Mouse (Mus musculus): ENCODE measurements around the gene Fam222b.
"Not testable (repeated sequence)": the region's sequence is repeated elsewhere in the genome, so short reads cannot be mapped to it uniquely, and the experiment has no call there.

Fam222b gene

GRCm38 (mm10) chr11:78087756-78088281 is 6.6 kb upstream of the Fam222b start:
- DNase-seq (ENCODE audit: low read depth) = no peak

DNA sequence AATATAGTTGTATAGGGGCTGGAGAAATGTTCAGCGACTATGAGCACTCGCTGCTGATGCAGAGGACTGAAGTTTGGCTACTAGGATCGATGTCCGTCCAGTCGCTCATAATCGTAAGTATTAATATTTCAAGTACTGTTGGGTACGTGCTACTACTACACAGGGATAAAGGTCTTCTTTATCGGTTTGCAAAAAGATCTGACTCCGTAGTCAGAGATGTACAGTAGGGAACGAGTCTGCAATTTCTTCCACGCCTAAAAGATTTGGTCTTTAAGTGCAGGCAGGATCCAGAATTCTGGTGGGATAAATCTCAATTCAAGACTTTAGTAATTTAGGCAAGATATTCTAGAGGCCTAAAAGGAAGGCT is 340 bp upstream of the Fam222b start:
- no peak for DNase-seq (ENCODE audit: low read depth)

DNA sequence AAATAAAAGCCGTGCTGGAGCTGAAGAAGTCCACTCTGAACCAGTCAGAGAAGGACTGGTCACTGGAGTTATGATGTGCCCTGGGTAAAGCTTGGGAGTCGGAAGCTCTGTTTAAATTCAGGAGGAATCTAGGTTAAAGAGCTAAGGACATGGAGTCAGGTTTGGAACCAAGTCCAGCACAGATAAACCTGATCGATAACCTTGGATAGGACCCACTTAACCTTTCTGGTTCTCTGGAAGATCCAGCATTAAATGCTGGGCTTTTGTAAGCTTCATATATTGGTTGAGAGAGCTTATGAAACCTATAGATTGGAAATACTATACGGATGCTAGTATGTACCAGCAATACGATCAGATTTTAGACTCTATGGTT is 670 bp downstream of the Fam222b start:
- no peak for DNase-seq (ENCODE audit: low read depth)

GRCm38 (mm10) chr11:78097077-78097476 is 2.6 kb downstream of the Fam222b start:
- DNase-seq (ENCODE audit: low read depth) = no peak

GRCm38 (mm10) chr11:78100746-78101145 is 6.3 kb downstream of the Fam222b start:
- peak; percentile 77 for DNase-seq (ENCODE audit: low read depth)

DNA sequence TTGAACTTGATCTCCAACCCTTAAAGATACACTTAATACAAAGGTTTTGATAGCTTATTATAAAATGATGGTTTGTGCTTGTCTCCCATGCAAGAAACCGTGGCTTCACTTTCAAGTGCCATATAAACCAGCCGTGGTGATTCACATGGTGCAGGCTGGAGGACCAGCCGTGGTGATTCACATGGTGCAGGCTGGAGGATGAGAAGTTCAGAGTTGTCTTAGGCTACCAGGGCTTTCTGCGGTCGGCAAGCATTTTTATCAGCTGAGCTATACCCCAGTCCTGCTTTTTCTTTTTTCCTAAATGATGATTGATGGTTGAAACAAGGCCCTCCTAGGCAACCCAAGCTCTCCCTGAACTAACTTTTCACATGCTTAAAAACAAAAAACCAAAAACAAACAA is 7.7 kb downstream of the Fam222b start:
- DNase-seq (ENCODE audit: low read depth) = peak; percentile 59

DNA sequence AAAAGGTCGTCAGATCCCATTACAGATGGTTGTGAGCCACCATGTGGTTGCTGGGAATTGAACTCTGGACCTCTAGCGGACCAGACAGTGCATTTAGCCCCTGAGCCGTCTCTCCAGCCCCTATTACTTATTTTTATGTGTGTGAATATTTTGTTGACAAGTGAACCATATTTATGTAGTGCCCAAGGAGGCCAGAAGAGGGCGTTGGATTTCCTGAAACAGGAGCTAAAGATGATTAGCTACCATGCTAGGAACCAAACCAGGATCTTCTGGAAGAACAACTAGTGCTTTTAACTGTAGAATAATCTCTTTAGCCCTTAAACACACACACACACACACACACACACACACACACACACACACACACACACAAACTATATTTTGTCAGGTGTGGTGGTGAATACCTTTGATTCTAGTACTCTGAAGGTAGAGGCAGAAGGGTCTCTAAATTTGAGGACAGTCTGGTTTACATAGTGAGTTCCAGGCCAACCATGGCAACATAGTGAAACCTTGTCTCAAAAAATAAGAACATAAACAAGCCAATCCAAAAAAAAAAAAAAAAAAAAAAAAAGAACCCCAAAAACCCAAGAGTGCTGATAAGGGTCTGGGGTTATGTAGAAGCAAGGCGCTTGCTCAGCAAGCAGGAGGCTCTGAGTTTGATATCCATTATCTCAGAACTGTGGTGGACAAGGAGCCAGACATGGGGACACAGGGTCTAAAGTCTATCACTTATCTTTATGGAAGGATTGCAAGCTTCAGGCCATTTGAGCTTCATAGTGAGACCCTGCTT is 8.7 kb downstream of the Fam222b start:
- peak; percentile 64 for DNase-seq (ENCODE audit: low read depth)

DNA sequence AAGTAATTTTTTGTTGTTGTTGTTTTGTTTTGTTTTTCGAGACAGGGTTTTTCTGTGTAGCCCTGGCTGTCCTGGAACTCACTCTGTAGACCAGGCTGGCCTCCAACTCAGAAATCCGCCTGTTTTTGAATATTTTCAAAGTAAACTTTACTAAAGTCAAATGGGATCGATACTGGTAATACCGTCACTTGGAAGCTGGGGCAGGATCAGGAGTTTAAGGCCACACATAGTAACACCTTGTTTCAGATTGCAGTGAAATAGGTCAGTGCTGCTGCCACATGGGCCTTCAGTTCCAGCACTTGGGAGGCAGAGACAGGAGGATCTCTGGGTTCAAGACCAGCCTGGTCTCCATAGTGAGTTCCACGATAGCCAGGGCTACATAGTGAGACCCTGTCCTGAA is 10.0 kb downstream of the Fam222b start:
- no peak for DNase-seq (ENCODE audit: low read depth)

DNA sequence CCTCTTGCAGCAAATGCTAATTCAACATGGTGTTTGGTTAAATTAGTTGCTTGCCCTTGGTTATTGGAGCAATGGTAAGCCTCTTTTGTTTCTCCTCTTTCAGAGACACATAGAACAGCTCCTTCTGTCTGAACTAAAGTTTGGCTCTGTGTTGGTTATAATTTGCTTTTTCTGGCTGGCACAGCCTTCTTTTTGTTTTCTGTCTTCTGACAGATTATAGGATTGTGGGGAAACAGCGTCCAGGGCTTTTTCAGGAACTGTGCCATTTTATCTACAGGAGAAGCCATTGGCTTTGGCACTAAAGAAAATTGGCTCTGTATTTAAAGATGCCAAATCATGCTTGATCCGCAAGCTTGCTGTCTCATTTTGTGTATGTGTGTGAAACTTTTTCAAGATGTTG is 19.2 kb downstream of the Fam222b start:
- DNase-seq (ENCODE audit: low read depth) = no peak

DNA sequence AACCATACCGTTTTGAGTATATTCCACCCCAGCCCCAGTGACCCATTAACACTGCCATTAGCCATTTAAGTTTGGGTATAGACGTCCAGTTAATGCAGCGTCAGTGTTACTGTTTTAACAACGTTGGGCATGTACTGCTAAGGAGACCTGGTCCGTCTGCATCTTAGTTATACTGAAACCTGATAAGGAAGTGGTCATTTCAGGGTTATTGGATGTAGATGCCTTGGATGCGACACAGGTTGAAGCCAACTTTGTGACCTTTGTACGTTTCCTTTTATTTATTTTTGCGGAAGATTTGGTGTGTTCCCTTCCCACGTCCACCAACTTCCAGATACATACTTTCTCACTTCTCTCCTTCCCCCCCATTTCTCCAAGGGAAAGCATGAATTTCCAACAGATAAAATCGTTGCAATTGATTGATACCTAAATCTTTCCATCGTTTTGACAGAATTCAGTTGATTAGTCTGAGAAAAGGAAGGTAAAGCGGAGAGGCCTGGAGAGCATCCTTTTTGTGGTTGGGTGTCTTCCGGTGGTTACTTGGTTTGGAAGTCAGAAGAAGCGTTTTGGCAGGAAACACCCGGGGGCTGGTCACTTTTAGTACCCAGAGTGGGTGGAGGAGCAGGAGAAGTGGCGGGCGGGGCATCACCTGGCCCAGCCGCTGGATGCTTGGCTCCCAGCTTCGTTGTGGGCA is 20.4 kb downstream of the Fam222b start:
- peak; percentile 95 for DNase-seq (ENCODE audit: low read depth)

DNA sequence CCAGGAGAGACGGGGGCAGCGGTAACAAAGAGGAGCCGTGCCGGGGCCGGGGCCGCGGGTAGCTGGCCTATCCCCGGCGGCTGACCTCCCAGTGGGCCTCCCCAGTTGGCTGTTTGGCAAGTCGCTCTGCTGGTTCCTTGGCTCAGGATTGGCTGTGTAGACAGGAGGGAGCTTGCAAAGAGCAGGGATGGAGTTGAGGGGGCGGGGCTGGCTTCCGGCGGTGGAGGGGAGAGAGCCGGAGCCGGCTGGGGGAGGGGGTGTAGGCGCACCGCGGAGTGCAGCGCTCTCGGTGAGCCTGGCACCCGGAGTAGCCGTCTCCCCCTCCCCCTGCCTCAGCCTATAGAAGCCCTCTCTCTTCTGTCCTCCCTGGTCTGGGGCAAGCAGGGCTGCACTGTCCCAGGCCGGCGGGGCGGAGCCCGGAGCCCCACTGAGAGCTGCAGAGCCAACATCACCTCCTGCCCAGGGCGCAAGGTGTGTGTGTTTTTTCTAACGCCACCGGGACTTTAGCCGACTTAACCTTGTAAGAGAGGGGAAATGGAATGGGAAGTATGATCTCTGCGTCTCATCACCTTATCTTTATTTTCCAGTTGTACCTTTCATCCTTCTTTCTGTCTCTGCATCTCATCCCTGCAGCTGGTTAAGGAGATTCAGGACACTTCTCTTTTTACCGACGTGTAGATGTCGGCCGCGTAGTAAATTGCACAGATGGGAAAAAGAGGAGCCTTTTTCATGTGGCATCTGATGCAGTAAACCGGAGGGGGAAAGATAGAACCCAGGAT is 21.1 kb downstream of the Fam222b start:
- DNase-seq (ENCODE audit: low read depth) = peak; percentile 96

- DNase-seq (ENCODE audit: low read depth) = peak; percentile 58
Observed at GRCm38 (mm10) chr11:78116146-78116410, 21.6 kb downstream of the Fam222b start.

DNA sequence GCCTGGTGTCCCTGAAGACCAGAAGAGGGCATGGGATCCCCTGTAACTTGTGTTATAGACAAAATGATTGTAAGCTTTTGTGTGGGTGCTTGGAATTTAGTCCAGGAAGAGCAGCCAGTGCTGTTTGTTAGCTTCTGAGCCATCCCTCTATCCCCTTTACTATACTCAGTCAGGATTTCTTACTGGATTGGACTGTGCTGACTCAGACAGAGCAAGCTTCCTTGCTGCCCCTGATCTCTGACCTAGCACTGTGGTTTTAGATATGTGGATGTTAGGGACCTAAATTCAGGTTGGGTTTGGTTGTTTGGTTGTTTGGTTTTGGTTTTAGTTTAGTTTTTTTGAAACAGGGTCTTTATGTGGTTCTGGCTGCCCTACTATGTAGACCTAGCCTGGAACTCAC is 24.0 kb downstream of the Fam222b start:
- peak; percentile 53 for DNase-seq (ENCODE audit: low read depth)

GRCm38 (mm10) chr11:78119898-78120297 is 25.4 kb downstream of the Fam222b start:
- peak; percentile 75 for DNase-seq (ENCODE audit: low read depth)

GRCm38 (mm10) chr11:78121176-78121575 is 26.7 kb downstream of the Fam222b start:
- DNase-seq (ENCODE audit: low read depth) = peak; percentile 40

- peak; percentile 89 for DNase-seq (ENCODE audit: low read depth)
Observed at GRCm38 (mm10) chr11:78122815-78123214, 28.4 kb downstream of the Fam222b start.

DNA sequence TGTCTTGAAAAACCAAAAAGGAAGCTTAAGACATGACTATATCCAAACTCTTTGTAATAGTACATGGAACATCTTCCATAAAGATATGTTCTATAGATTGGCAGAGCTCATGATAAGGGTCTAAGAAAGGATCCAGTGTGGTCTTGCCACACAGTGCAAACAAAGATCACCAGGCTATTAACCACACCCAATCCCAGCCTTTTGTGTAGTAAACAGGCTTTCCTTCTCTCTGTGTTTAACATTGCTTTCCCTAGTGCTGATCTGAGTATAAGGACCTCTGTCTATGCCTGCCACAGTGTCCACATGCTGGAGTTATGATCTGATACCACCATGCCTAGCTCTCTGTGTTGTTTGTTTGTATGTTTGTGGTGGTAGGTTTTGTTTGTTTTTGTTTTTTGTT is 29.3 kb downstream of the Fam222b start:
- DNase-seq (ENCODE audit: low read depth) = peak; percentile 32

GRCm38 (mm10) chr11:78125691-78126090 is 31.2 kb downstream of the Fam222b start:
- peak; percentile 74 for DNase-seq (ENCODE audit: low read depth)

GRCm38 (mm10) chr11:78126739-78127138 is 32.3 kb downstream of the Fam222b start:
- peak; percentile 81 for DNase-seq (ENCODE audit: low read depth)

DNA sequence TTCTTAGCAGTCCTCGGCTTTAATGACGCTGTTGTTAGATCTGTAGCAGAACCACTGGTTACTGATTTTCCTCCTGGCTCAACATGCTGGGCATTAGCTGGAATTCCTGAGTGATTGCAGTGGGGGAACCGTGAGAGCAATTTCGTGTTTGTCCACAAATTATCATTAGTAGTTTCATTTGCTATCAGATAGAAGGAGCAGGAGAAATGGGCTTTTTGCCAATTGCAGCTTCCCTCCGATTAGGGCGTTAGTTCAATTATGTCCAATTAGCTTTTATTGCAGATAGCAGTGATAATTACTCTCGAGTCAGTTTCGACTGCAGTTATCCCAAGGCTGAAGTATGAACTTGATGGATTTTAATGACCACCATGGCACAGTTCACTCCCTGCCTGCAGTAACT is 35.0 kb downstream of the Fam222b start:
- DNase-seq (ENCODE audit: low read depth) = no peak

- DNase-seq (ENCODE audit: low read depth) = no peak
Observed at GRCm38 (mm10) chr11:78133915-78134314, 39.5 kb downstream of the Fam222b start.

- no peak for DNase-seq (ENCODE audit: low read depth)
Observed at GRCm38 (mm10) chr11:78134344-78134743, 39.9 kb downstream of the Fam222b start.

DNA sequence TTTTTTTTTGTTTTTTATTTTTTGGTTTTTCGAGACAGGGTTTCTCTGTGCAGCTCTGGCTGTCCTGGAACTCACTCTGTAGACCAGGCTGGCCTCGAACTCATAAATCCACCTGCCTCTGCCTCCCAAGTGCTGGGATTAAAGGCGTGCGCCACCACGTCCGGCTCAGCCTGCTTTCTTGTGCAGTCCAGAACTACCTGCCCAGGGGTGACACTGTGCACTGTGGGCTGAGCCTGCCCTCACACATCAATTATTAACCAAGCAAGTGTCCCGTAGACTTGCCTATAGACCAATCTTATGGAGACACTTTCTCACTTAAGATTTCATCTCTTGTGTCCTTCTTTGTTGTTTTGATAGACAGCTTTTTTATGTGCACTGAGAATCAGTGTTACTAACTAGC is 40.9 kb downstream of the Fam222b start:
- DNase-seq (ENCODE audit: low read depth) = not testable (repeated sequence)
